Mouse (Mus musculus) adrenal gland, adult 2 months (tissue): ENCODE results near the gene Wfs1. TPM values are rescaled to one million over a fixed set of nuclear protein-coding genes. Genes with fewer than 3 reads are reported as not detected.
"Not testable (repeated sequence)": the region's sequence is repeated elsewhere in the genome, so short reads cannot be mapped to it uniquely, and the experiment has no call there.

Source experiments
- DNase-seq: peaks from one replicate; pipeline ENCODE4 v3.0.0; 2021
- long read RNA-seq: library from polyadenylated mRNA; stranded (forward); transcript quantifications from one replicate; pipeline ENCODE4 v2.0.0, GENCODE M21; 2021
- polyA plus RNA-seq: library from polyadenylated mRNA; depleted of rRNA; stranded (reverse); fragments of >200 nt; gene quantifications from 2 replicates; pipeline ENCODE4 v1.2.3, GENCODE M21; 2012; rRNA removed
- total RNA-seq, 2 experiments: library from RNA; stranded (reverse); gene quantifications; 2 replicates each; pipeline ENCODE4 v1.2.3; 2021

Wfs1 gene
- total RNA-seq: 100 to 1,000 TPM in 1 of 2 experiments, 10 to 100 TPM in 1; 32.6 to 122 TPM
- polyA plus RNA-seq: 39.2 and 91.2 TPM in 2 replicates
- long read RNA-seq, transcript Wfs1-201 (8 exons, 3,787 nt): major isoform, 34 of 52 reads
- long read RNA-seq, partial matches to known transcripts: 6 of 52 reads
- long read RNA-seq, other reads (novel, unspliced or antisense): 12 of 52 reads

DNA sequence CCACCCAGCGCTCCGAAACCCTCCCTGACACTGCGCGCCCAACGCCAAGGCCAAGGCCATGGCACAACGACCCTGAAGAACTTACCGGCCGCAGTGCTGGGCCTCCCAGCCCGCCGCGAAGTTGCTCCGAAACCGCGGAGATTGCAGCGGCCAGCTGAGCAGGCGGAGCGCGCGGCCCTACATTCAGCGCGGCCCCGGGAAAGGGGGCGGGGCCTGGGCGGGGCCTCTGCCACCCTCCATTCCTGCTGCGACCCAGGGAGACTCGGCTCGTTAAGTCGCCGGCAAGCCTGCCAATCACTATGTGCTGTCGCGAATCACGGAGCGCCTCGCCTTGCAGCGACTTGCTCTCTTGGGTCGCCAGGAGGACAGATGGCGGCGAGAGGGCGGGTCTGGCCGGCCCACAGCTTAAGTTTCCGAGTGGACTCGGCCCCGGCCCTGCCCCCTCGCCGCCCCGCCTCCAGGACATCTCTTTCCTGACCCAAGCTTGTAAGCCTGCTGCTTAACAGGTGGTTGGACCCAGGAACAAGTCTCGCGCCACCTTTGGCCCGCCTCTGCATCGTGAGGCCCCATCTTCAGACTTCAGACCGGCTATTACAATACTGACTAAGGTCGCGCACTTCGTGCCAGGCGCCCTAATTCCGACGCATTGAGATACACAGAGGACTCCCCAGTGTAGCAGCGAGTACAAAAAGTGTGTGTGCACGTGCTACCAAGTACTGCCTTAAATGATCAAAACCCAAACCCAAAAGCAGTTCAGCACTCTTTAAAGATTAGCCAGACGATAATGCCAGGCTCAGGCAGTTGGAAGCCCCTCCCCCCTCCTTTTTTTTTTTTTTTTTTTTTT lies at the start of gene Wfs1:
Gene Wfs1 (minus strand): TSS at position 425 of the 844 bp plus-strand sequence.
- peak; percentile 99 for DNase-seq

DNA sequence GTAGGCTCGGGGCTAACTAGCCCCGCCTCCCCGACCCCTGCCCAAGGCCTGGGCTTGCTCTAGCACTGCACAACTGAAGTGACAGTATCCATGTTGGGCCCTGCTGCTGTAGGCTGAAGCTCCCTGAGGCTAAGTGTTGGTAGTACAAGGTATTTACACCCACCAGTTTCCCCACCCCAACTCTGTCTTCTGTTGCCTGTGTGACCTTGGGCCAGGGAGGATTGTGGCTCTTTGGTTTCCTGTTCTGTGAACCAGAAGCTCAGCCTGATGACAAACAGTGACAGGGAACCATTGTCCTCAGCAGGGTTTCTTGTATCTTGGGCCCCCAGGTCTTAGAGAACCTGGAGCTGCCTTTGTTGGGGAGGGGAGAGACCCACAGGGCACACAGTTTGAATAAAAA lies 47.9 kb upstream of the Wfs1 start:
- no peak for DNase-seq

DNA sequence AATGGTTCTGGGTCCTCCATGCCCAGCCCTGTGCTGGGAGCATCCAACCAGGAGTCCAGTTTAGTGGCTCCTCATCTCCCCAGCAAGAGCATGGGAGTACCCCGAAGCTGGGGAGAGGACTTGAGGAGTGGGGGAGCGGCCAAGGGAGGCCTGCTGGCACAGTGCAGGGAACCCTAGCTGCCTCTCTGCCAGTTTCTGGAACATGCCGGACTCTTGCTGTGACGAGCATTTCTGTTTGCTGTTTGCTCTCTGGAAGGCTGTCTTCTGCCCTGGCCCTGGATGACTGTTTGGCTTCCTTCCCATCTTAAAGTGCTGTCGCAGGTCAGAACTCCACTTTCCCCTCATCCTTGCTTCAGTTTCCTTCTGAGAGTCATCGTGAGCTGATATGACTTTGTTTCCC lies 46.9 kb upstream of the Wfs1 start:
- DNase-seq: no peak

DNA sequence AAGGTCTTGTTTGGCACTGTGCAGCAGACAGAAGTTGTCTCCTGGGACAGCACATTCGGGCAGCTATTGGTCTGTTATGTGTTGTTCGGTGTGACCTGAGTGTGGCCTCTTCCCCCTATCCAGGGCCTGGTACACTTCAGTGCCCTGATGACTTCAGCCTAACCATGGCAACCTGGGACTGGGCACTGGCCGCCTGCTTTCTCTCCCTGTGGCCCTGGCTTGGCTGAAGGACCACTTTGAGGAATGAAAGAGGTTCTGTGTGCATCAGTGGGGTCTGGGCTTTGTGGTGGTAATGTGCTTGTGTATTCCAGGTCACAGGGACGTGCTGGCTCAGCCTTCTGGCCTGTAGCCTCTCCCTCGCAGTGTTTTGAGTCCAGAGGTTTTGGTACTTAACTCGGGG lies 46.2 kb upstream of the Wfs1 start:
- no peak for DNase-seq

DNA sequence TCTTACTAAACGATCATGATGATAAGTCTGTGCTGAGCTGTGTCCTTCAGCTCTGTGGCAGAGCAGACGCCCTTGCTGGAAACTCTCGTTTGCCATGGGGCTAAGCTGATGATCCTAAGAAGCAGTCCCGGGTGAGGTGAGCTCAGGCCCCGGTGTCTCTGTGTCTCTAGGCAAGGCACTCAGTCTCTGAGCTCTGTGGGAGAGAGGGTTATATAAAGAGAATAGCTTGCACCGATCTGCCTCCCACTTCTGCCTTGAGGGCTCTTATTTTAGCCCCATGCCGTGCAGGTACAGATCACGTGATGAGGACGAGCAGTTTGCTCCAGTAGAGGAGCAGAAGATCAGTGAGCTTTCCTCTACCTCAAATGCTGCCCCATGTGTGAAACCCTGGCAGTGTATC lies 41.7 kb upstream of the Wfs1 start:
- no peak for DNase-seq

DNA sequence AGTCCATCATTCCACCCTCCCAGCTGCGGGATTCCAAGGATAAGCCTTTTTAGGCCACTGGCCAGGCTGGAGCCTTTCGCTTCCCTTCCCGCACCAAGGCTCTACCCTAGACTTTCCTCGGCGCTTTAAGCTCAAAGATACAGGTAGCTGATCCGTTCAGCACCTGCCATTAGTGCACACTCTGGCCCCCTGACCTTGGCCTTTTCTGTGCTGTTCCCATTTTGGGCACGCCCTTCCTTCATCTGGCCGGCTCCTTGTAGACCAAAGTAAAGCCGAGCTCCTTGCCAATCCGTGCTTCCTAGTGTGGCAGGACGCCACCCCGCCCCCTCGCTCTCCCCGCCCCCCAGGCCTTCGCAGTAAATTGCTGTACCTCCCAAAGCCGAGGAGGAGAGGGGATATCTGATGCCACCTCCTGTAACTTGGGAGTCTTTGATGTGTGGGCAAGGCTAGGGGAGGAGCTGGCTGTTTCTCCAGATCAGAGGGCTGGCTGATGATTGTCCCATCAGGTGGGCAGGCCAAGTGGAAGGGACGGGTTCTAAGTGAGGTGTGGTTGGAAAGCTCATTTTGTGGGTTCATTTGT lies 40.4 kb upstream of the Wfs1 start:
- DNase-seq: peak; percentile 36

DNA sequence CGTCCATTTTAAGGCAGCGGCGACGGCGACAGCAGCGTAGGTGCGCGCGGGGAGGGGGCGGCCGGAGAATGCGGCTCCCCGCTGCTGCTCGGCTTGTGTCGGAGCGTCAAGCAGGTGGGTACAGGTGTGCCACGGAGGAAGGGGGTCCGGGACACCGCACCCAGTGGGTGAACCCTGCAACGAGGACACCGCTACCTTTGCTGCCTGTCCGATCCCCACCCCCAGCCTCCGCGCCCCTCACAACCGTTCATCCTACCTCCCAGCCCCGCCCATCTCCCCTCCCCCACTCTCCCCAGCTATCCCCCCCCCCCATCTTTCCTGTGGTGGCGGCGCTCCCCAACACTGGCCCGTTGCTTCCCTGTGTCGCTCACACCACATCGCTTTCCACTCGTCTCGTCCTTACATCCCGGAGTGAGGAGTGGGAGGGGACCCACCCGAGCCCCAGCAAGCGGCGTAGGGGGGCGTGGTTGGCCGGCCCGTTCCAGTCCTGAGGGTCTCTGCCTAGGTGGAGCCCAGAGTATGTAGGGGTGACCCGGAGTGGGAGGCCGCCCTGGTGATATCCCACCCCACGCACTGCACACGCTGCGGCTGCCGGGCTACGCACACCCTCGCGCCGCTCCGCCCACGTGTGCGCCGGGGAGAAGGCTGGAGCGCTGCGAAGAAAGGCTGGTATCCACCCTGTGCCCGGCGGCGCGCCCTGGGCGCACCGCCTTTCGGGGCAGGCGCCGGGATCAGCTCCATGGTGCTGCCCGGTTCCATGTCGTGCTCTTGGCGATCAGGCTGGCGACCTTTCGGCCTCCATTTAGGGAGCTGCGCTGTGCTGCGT lies 39.7 kb upstream of the Wfs1 start:
- DNase-seq: peak; percentile 60

DNA sequence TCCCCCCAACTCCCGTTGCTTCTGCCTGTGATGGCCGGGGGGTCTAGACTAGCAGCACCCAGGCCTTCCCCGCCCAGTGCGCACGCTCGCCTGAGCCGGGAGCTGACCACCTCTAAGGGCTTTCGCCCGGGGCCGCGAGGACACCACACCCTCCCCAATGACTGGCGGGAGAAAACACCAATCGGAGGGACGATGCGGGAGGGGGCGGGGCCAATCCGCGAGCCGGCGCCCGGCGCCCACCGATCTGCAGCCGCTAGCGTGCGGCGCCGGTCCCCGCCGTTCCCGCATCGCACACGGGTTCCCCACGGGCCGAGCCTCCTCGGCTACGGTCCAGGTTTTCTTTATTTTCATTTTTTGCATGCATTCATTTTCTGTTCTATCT lies 39.1 kb upstream of the Wfs1 start:
- DNase-seq: peak; percentile 89

DNA sequence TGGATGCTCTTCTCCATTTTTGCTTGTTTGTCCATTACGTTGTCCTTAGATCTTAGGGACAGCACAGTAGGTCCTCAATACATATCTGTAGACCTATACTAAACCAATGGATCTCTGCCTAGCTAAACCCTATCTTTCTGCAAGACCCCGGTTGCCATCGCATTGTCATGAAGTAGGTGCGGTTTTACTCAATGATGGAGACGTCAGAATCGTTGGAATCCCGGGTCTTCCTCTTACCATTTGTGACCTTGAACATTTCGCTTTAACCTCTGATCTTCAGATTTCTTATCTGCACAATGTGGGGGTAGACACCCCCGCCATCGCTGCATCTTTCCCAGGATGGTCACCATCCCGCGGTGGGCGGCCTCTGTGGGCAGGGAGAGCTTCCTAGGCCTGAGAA lies 38.7 kb upstream of the Wfs1 start:
- no peak for DNase-seq

DNA sequence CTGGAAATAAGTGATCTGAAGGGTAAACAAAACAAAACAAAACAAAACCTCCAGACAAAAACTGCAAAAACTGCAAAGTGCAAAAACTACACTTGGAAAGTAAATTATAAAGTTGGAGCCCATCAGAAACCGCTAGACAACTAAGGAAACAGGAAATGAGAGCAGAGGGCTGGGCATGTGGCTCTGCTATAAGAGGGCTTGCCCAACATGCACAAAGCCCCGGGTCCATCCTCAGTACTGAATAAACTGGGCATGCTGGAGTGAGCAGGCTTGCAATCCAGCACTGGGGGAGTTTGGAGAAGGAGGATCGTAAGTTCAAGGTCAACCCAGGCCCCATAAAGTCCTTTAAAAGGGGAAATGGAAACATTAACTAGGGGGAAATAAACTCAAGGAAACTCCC lies 28.2 kb upstream of the Wfs1 start:
- no peak for DNase-seq

DNA sequence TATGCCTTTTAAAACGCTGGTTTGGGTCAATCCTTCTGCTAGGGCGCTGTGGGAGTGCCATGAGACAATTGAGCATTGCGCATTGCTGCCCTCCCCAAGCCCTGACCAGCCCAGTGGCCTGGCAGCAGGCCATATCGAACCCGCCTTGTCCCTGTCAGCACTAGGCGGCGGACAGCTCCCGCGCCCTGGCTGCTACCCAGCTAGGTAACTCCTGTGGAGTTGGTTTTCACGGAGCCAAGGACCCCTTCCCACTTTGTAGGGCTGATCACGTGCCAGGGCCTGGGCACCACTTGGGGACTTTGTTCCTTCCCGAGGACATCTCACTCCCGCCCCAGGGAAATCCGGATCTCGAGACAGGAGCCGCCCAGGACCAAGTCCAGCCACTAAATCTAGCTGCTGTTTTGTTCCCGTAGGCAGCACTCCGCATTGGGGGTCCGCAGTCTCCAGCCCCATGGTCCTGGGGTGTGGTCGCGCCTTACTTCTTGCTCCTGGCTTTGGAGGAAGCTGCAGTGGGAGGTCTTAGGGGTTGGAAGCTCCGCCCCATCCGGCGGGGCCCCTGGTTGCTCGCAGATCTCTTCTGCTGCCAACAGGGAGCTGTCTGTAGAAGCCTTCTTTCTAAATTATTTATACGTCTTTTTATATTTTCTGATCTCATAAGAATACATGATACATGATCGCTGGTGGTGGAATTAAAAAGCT lies 26.8 kb upstream of the Wfs1 start:
- DNase-seq: peak; percentile 47

DNA sequence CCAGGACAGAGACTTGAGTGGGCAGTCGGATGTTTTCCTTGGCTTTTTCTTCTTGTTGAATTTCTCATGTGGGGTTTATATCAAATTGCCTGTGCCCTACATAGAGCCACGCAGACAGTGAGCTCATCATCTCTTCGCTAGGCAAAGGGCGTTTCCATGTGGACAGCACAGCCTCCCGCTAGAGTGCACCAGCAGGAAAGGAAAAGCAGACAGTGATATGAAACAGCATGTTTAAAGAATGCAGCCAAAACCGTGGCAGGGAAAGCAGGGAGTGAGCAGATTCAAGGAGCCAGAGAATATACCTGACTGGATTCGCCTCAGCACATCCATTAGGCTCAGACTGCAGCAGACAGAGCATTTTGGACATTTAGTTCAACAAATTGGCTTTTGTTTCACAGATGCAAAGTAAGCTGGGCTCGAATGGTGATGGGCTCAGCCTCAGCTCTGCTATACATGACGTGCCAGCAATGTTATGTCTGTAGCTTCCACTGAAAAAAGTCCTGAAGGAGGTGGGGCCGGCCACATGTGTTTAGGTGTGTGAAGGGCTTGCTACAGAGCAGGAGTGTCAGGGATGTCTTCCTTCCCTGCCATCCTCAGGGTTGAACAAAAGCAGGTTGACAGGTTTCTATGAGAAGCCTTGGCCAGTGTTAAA lies 21.8 kb upstream of the Wfs1 start:
- DNase-seq: no peak

DNA sequence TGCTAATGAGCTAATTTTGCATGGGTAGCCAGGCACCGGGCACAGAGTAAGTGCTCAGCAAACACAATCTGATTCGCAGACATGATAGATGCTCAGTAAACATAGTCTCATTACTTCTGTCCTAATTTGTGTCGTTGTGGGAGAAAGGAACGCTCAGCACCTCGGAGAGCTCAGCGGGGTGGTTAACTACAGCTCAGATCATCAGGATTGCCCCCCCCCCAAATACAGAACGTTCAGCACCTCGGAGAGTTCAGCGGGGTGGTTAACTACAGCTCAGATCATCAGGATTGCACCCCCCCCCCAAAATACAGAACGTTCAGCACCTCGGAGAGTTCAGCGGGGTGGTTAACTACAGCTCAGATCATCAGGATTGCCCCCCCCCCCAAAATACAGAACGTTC lies 20.8 kb upstream of the Wfs1 start:
- not testable (repeated sequence) for DNase-seq

DNA sequence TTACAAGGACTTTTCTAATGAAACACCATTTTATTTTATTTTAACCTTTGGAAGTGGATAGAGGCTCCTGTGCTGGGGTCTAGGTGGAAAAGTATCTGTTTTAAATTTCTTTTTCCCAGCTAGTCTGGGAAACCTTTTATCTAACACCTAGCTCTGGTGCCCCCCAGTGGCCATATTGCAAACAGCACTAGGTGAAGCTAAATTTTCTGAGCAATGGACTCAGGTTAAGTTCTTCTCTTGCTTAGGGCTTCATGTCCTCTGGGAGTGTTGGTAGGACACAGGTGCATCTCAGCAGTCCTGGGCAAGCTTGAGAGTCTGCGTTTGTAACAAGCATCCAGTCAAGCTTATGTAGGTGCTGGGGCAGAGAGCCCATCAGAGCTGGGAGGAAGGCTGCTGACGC lies 13.0 kb upstream of the Wfs1 start:
- peak; percentile 63 for DNase-seq

DNA sequence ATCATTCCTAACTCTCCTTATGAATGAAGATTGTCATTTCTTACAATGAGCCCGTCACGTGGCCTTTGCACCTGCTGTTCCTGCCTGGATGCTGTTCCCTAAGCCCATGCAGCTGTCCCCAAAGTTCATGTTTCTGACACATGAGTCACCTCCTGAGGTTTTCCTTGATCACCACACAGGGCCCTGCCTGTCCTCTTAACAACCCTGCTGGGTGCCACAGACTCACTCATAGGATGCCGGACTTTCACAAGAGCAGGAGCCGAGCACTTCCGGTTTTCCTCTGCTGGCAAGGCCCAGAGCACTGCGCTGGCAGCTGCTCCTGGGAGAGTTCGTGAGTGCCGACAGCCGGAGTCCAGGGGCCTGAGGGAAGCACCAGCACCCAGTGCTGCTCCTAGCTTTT lies 12.0 kb upstream of the Wfs1 start:
- no peak for DNase-seq

DNA sequence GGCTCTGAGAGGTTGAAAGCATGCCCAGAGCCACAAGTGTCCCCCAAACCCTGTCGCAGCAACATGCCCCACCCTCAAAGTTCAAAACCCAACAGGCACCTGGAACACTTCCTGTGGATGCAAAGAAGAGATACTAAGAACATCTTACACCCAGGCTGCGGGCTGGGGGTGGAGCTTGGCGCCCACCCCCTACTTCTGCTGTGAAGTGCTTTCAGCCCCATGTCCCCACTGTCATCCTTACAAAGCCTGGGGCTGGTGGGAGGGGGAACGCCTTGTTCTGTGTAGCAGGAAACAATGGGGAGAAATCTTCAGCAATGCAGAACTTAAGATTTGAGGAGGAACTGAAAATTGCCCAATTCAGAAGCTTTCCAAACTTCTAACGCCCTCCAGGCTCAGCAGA lies 9.0 kb upstream of the Wfs1 start:
- no peak for DNase-seq

DNA sequence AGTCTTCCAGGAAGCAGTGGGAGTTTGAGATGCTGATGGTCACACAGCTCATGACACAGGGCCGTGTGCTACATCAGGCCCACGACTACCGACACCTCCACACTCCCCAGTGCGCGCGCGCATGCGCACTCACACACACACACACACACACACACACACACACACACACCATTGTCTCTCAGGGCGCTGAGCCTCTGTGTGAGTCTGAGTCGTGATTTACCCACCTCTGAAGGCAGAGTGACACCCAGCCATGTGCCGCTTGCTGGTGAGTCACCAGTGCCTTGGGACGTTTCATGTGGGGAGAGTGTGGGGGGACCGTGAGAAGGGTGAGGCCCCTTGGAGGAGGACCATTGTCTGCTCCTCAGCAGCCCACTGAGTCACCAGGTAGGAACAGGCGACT lies 7.4 kb upstream of the Wfs1 start:
- no peak for DNase-seq

DNA sequence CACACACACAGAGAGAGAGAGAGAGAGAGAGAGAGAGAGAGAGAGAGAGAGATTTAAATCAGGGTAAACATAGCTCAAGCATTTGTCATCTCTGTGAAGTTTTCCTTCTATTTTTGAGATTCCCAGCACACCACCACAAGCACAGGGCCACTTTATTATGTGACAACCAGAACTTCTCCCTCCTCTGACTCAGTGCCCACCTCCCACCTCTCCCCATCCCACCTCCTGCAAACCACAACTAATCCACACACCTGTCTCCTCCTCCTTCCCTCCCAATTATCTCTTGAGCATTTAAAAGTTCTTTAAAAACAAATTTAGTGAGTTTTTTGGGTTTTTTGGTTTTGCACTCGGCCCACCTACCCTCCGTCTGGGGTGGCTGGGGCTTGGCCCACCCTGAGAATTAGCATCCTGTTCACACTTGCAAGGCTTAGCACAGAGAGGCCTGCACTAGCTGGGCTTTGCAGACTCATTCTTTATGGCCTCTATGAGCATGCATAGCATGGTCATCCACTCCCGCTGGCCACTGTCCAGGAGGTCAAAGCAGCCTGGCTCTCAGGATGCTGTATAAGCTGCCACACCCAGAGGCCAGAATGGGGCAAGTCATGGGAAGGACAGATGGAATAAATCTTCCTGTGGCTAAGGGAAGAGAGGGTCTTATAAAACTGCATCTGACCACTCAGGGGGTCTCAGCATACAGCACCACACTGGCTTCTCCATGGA lies 1.8 kb upstream of the Wfs1 start:
- DNase-seq: no peak

DNA sequence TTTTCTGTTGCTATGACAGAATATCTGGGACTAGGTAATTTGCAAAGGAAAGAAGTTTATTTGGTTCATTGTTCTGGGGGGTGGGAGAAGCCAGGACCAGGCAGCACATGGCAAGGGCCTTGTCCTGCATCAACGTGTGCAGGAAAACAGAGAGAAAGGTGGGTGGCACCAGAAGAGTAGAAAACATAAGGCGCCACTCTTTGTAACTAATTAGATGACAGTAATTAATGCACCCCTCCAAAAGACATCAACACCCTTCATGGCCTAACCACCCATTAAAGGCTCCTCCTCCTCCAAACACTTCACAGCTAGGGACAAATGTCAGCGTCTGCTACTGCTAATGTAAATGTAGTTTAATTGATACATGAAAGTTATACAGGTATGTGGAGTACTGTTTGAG lies 1.2 kb upstream of the Wfs1 start:
- DNase-seq: no peak

DNA sequence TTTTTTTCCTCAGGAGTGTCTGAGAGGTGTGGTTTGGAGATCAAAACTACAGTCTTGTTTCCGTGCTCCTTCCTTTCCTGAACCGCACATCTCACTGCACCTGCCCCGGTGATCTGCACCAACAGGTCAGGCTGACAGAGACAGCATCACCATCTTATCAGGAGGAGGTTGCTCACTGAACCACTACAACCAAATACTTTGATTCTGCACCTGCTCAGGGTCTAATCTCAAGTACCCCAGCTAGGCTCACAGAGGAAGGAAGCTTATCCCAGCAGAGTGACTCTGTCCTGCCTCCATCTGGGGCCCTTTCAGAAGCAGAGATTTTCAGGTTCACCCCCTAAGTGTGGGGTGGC lies 596 bp upstream of the Wfs1 start:
- DNase-seq: no peak
